Mouse (Mus musculus) liver, embryonic 14.5 days (tissue): ENCODE measurements around the gene Bcl2.

Source experiments
- CTCF ChIP-seq: IDR thresholded peaks from 2 replicates; pipeline ENCODE4 v1.5.1; 2016; ENCODE audit warnings: antibody characterized with exemption, low read depth, control low read depth
- EP300 ChIP-seq: IDR thresholded peaks from 2 replicates; pipeline ENCODE4 v1.6.1; 2016; ENCODE audit warnings: antibody characterized with exemption, low read depth

GRCm38 (mm10) chr1:106529570-106529969 is 184.5 kb downstream of the Bcl2 start:
- TF ChIP-seq CTCF (no peak), EP300 (no peak)
